Mouse (Mus musculus) stomach, postnatal 0 days (tissue): ENCODE data around the gene 6430571L13Rik. TPM values are rescaled to one million over a fixed set of nuclear protein-coding genes. Genes with fewer than 3 reads are reported as not detected.
A peak's percentile ranks its signal among the peaks of the same experiment; 100 is the strongest.

Experiments used
- ATAC-seq: fragments of 200-750 bp; cut with Nextera tagmentation; 2 replicates; pipeline ENCODE4 v1.8.0; 2017; ENCODE audit not compliant: low FRiP score, low TSS enrichment
- DNase-seq: peaks from one replicate; pipeline ENCODE4 v3.0.0-alpha.2; 2016; ENCODE audit warnings: low spot score
- H3K27ac ChIP-seq: fragments of 300-500 bp; sonication (generic); replicated peaks from 2 replicates; pipeline ENCODE4 v1.5.1; 2014; ENCODE audit warnings: mild to moderate bottlenecking, control low read depth
- H3K27me3 ChIP-seq: fragments of 300-500 bp; sonication (generic); 2 replicates; pipeline ENCODE4 v1.6.1; 2014; ENCODE audit warnings: low read length; ENCODE audit not compliant: control insufficient read depth, insufficient read depth
- H3K36me3 ChIP-seq: fragments of 300-500 bp; sonication (generic); 2 replicates; pipeline ENCODE4 v1.6.1; 2014; ENCODE audit warnings: low read length, mixed read lengths; ENCODE audit not compliant: control insufficient read depth, insufficient read depth
- H3K4me1 ChIP-seq: fragments of 300-500 bp; sonication (generic); replicated peaks from 2 replicates; pipeline ENCODE4 v1.6.1; 2014; ENCODE audit warnings: antibody characterized with exemption; ENCODE audit not compliant: control insufficient read depth, insufficient read depth
- H3K4me2 ChIP-seq: fragments of 300-500 bp; sonication (generic); replicated peaks from 2 replicates; pipeline ENCODE4 v1.6.1; 2014; ENCODE audit warnings: low read depth, mild to moderate bottlenecking, control low read depth, moderate library complexity
- H3K4me3 ChIP-seq: fragments of 300-500 bp; sonication (generic); 2 replicates; pipeline ENCODE4 v1.5.1; 2014; ENCODE audit warnings: low read depth, low read length, control low read depth
- H3K9ac ChIP-seq: fragments of 300-500 bp; sonication (generic); 2 replicates; pipeline ENCODE4 v1.6.1; 2014; ENCODE audit warnings: mild to moderate bottlenecking, low read length, control low read depth, mixed read lengths
- H3K9me3 ChIP-seq: fragments of 300-500 bp; sonication (generic); 2 replicates; pipeline ENCODE4 v1.6.1; 2016; ENCODE audit warnings: low read length; ENCODE audit not compliant: control insufficient read depth
- CTCF ChIP-seq: IDR thresholded peaks from 2 replicates; pipeline ENCODE4 v1.5.1; 2016; ENCODE audit warnings: antibody characterized with exemption, low read depth, mild to moderate bottlenecking, moderate library complexity
- EP300 ChIP-seq: optimal IDR thresholded peaks from 2 replicates; pipeline ENCODE3; 2016; ENCODE audit warnings: antibody characterized with exemption
- WGBS: fragments of 180-500 bp; shearing (Covaris S2); extraction: QIAGEN DNeasy Blood & Tissue Kit; methylation state at CpG from one replicate; pipeline ENCODE4 v1.1.7; 2014; 5-methylcytosine and 5-hydroxymethylcytosine counted together
- polyA plus RNA-seq: library from polyadenylated mRNA; unstranded; fragments of >200 nt; fragmentation: Nextera tagmentation; extraction: Ambion mirVana; gene quantifications from 2 replicates; pipeline ENCODE4 v1.2.1, GENCODE M21; 2015

The 6430571L13Rik gene
- polyA plus RNA-seq, 1 experiment from 2014 or later, result 0.73 TPM

DNA sequence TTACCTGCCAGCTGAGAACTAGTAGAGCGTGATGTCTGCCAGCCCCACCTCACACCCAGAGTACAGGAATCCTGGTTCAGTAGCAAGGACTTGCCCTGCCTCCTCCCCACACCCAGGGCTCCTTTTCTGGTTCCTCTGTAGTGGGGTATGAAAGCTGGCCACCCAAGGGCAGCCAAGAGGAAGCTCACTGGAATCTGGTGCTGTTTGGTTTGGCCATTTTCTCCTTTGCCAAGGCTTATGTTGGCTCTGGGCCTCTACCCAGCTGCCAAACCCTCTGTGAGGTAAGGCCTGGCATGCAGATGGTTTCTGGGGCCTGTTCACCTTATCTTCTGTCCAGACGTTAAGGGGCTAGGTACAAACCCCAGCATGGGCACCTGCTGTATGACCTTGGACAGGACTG lies 24.6 kb upstream of the 6430571L13Rik start:
- TF ChIP-seq CTCF, result no peak
- TF ChIP-seq EP300, result no peak
- H3K4me3 ChIP-seq, result no peak overlapping the region
- no peak overlapping the region for H3K9ac ChIP-seq
- no peaks in the 10 kb centered on the region for H3K9me3 ChIP-seq
- H3K4me1 ChIP-seq, result no peaks in the 10 kb centered on the region; the same call in 1 of the 2 replicates
- 59% methylated on average over 2 of the region's 2 CpGs for whole genome bisulfite sequencing
- ATAC-seq (no peak), DNase-seq (no peak)
- H3K36me3 ChIP-seq, result no peaks in the 10 kb centered on the region
- H3K27ac ChIP-seq, result no peak overlapping the region
- H3K4me2 ChIP-seq, result no peak overlapping the region
- no peaks in the 10 kb centered on the region for H3K27me3 ChIP-seq

DNA sequence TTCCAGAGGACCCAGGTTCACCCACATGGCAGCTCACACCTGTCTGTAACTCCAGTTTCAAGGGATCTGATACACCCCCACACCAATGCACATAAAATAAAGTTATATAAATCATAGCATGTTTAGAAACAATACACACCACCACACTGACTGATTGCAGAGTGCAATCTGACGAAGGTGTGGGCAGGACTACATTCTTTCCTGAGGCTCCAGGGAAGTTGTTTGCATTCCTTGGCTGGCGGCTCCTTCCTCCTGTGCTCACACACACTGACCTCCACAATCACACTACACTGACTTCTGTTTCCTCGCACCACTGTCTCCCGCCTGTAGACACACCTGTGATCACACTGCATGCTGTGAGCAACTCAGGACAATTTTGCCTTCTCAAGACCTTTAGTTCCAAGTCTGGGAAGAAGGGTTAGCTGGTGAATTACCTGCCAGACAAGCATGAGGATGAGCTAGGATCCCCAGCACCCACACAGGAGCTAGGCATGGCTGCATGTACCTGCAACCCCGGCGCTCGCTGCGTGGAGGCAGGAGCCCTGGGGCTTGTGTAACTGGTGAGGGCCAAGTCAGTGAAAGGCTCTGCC lies 17.8 kb upstream of the 6430571L13Rik start:
- ATAC-seq (peak; percentile 66), DNase-seq (peak; percentile 55)
- Histone ChIP-seq H3K9ac (no peak overlapping the region), H3K4me1 (no peaks in the 10 kb centered on the region), H3K4me3 (no peak overlapping the region), H3K9me3 (no peaks in the 10 kb centered on the region), H3K27me3 (no peaks in the 10 kb centered on the region), H3K4me2 (no peak overlapping the region), H3K27ac (0 out of 2 replicates have a peak overlapping the region, but pooled peaks have one; percentile 6), H3K36me3 (no peaks in the 10 kb centered on the region)
- TF ChIP-seq CTCF (no peak), EP300 (no peak)
- 59% methylated on average over 8 of the region's 8 CpGs for WGBS

DNA sequence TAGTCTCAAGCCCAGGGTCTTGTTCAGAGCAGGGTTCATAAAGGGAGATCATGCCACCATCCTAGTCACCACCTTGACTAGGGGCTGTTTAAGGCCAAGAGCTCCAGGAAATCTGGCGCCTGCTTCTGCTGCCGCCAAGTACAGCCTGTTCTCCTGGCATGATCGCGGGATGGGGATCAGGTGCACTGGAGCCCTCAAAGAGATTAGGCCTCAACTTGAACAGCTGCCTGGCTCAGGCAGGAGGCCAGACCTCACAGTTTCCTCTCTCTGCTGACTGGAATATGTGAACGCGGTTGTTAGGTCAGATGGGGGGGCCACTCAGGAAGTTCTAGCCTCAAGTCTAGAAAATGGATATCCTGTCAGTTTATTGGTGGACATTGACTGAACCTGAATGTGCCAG lies 16.8 kb upstream of the 6430571L13Rik start:
- no peak for TF ChIP-seq EP300
- no peak for TF ChIP-seq CTCF
- ATAC-seq, result peak; percentile 30; the same call in 1 of the 2 replicates

DNA sequence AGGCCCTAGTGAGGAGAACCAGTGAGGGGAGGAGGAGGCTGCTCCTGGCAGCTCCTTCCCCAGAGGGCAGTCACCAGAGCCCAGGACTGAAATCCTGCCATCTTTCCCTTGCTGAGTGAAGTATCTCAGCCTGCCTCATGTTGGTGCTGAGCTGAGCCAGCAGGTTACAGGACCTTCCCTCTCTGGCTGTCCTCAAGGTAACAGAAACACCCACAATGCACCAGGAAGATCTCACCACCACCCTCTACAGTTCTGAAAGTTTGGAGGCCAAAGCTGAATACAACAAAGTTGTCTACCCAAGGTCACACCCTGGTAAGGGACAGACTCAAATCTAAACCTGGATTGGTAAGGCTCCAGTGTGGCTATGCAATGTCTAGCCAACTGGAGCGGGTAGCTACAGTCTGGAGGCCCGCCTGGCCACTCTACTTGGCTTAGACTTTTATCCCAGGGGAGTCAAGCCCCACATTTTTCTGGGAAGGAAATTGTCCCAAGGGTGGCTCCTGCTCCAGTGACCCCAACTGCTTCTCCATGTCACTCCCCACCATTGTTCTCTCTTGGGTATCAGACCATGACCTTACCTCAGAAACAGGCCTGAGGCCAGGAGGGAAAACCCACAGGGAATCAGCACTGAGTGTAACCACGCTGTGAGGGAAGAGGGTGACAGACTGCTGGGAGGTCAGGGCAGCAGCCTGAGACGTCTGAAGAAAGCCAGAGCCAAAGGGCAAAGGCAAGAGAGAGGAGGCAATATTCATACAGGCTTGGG lies 15.4 kb upstream of the 6430571L13Rik start:
- H3K36me3 ChIP-seq, result no peaks in the 10 kb centered on the region
- WGBS, result 77% methylated on average over 4 of the region's 4 CpGs
- no peak overlapping the region for H3K9ac ChIP-seq
- no peaks in the 10 kb centered on the region for H3K27me3 ChIP-seq
- no peak overlapping the region for H3K4me2 ChIP-seq
- H3K4me3 ChIP-seq, result no peak overlapping the region
- H3K27ac ChIP-seq, result no peak overlapping the region
- TF ChIP-seq CTCF (no peak), EP300 (no peak)
- H3K4me1 ChIP-seq, result no peaks in the 10 kb centered on the region
- H3K9me3 ChIP-seq, result no peaks in the 10 kb centered on the region
- no peak for DNase-seq
- no peak for ATAC-seq

More for the DNA sequence above, 16.8 kb upstream of the 6430571L13Rik start:
- H3K4me2 ChIP-seq, result no peak overlapping the region
- no peaks in the 10 kb centered on the region for H3K4me1 ChIP-seq
- H3K9me3 ChIP-seq, result no peaks in the 10 kb centered on the region
- H3K4me3 ChIP-seq, result no peak overlapping the region
- no peak overlapping the region for H3K9ac ChIP-seq
- WGBS, result 35% methylated on average over 6 of the region's 6 CpGs
- peak; percentile 56 for DNase-seq
- no peak overlapping the region for H3K27ac ChIP-seq
- no peaks in the 10 kb centered on the region for H3K36me3 ChIP-seq
- no peaks in the 10 kb centered on the region for H3K27me3 ChIP-seq

DNA sequence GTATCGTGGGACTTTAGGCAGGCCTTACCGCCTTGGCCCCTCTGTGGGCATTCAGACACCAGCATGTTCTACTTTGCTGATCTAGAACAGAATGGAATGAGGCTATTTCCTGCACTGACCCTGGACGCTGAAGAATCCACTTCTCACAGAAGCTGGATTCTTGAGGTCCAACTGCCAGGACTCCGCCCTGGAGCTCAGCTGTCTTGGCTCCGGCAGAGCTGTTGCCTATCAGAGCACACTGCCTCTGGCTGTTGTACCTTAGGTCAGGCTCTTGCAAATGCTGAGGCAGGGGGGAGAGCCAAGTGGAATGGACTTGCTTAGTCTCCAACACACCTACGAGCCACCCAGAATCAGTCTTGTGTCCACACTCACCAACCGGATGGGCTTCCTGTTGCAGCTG lies 14.5 kb upstream of the 6430571L13Rik start:
- DNase-seq, result no peak
- Histone ChIP-seq H3K36me3 (no peaks in the 10 kb centered on the region), H3K4me2 (no peak overlapping the region), H3K4me1 (no peaks in the 10 kb centered on the region), H3K9me3 (no peaks in the 10 kb centered on the region), H3K9ac (no peak overlapping the region), H3K27ac (no peak overlapping the region), H3K27me3 (no peaks in the 10 kb centered on the region), H3K4me3 (no peak overlapping the region)
- WGBS, result 63% methylated on average over 7 of the region's 7 CpGs
- TF ChIP-seq EP300 (no peak), CTCF (no peak)
- no peak for ATAC-seq
